Mouse (Mus musculus): ENCODE results near the gene Afp. TPM values are rescaled to one million over a fixed set of nuclear protein-coding genes. Genes with fewer than 3 reads are reported as not detected.

Gene Afp
- 1 to 10 TPM; 7.6 to 8.4 TPM for total RNA-seq (2023)

DNA sequence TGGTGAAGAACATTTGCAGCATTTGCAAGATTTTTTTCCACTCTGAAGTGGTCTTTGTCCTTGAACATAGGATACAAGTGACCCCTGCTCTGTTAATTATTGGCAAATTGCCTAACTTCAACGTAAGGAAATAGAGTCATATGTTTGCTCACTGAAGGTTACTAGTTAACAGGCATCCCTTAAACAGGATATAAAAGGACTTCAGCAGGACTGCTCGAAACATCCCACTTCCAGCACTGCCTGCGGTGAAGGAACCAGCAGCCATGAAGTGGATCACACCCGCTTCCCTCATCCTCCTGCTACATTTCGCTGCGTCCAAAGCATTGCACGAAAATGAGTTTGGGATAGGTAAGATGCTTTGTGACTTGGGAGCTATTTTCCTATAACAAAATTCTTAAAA is at the start of gene Afp:
Gene Afp, plus strand, starts transcription at position 220 of the 400 bp plus-strand sequence.

GRCm38 (mm10) chr5:90460619-90461018 is 29.9 kb upstream of the Afp start, which contains the start of gene Alb:
TSS of gene Alb (plus strand) at chr5:90460897.

DNA sequence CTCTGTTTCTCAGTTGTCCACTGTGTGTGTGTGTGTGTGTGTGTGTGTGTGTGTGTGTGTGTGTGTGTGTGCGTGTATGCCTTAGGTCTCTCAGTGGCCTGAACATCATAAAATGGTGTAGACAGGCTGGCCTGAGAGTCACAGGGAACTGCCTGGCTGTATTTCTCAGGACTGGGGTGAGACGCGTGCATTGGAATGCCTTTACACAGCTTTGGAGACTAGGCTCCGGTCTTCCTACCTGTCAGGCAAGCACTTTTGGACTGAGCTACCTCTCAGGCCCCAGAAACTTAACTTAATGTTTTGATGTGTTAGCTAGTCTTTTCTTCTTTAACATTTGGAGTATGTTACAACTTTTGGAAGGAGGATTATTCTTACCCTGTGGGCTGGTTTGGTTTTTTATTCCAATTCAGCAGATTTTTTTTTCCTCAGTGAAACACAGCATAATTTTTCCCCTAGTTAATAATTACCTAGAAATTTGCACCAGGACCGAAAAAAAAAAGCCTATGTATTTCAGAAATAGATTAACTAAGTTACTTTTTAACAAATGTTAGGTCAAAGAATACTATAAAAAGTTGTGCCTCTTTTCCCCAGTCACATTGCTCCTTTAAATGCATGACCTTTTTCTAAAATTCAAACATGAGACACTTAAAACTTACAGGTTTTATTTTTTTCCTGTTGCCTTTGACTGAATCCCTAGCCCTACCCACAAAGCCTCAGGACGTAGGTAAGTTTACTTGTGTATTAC is 28.0 kb downstream of the Afp start, which contains the start of gene Afm:
Gene Afm, plus strand, starts transcription at position 577 of the 745 bp plus-strand sequence.

Other genes with a start within 250 kb of the Afp start
- 100 to 1,000 TPM; 162 to 166 TPM for gene Ankrd17, start 124.2 kb upstream of the Afp start, total RNA-seq (2023)
- 1 to 10 TPM; 3.3 to 3.6 TPM for gene Gm9958, start 123.5 kb upstream of the Afp start, total RNA-seq (2023)
- gene Alb, start 29.8 kb upstream of the Afp start, total RNA-seq (2023) = not detected
- gene Afm, start 28.2 kb downstream of the Afp start, total RNA-seq (2023) = under 1 TPM in 1 of 2 experiments, not detected in 1; 0.36 TPM
- gene 5830473C10Rik, start 70.4 kb downstream of the Afp start, total RNA-seq (2023) = not detected
- gene Rassf6, start 149.9 kb downstream of the Afp start, total RNA-seq (2023) = not detected

All from T-cell, adult 66 days (primary cell).